Mouse (Mus musculus): ENCODE measurements around the gene Olfr1269. TPM values are rescaled to one million over a fixed set of nuclear protein-coding genes. Genes with fewer than 3 reads are reported as not detected.

Gene Olfr1269
- not detected for total RNA-seq (2023)

DNA sequence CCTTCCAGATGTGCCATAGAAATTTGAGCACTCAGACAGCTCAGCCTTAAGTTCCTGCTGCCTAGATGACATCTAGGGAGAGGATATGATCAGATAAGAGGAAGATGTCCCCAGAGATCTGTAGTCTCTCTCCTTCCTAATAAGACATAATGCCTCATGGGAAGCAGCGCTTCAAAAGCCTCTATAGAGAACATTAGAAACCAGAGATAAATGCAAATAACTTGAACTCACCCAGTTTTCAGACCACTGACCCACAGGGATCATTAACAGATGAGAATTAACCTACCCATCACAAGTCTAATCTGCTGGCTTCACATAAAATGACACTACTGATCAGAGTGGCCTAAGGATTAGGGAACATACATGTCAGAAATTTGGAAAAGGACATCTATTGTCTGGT, at the start of gene Olfr1269:
TSS of gene Olfr1269 (minus strand) at position 101 of the 400 bp plus-strand sequence.

DNA sequence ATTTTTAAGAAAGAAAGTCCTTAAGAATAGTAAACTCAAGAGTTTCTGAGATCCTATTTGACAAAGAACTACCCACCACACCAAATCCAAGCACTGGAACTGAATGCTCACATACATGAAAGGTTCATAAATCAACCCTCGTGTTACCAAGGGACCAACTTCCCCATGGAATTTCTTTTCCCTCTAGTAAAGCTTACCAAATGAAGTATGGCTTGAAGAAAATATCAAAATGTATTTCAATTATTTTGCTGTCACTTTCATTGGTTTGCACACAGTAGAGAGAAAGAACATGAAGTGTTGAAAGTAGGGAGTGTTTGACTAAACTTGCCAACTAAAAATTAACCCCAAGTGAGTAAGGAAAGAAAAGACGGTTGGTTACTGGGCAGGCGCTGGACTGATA, 31.8 kb upstream of the Olfr1269 start, which contains the start of gene Olfr1270:
TSS of gene Olfr1270 (minus strand) at position 101 of the 400 bp plus-strand sequence.

DNA sequence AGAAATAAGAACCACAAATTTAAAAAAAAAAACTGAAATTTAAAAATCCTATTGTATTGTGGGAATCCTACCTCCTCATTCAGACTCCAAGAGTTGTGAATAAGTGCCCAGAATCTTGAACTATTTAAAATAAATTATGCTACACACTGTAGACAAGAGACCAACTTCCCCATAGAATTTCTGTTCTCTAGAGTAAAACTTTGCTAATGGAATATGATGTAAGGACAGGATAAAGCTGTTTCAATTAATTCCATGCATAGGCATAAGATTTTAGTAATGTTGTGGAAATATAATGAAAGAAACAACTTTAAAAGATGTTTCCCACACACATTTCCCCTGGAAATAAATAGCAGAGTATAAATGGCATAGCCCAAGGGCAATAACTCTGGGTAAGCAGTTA, 21.0 kb upstream of the Olfr1269 start, which contains the start of gene Olfr32:
TSS of gene Olfr32 (minus strand) at position 101 of the 400 bp plus-strand sequence.

Other genes starting within 250 kb of the Olfr1269 start
- gene Olfr1257, start 243.0 kb downstream of the Olfr1269 start, total RNA-seq (2023): not detected
- not detected for gene Olfr1258, start 194.1 kb downstream of the Olfr1269 start, total RNA-seq (2023)
- not detected for gene Olfr1259, start 172.7 kb downstream of the Olfr1269 start, total RNA-seq (2023)
- gene Olfr1260, start 147.1 kb downstream of the Olfr1269 start, total RNA-seq (2023): not detected
- gene Olfr1261, start 130.2 kb downstream of the Olfr1269 start, total RNA-seq (2023): not detected
- gene Olfr1262, start 121.3 kb downstream of the Olfr1269 start, total RNA-seq (2023): not detected
- gene Olfr1263, start 109.3 kb downstream of the Olfr1269 start, total RNA-seq (2023): not detected
- gene Olfr1264, start 95.8 kb downstream of the Olfr1269 start, total RNA-seq (2023): not detected
- gene Olfr1265, start 86.1 kb downstream of the Olfr1269 start, total RNA-seq (2023): not detected
- gene Olfr140, start 57.8 kb downstream of the Olfr1269 start, total RNA-seq (2023): not detected
- gene Olfr32, start 20.9 kb upstream of the Olfr1269 start, total RNA-seq (2023): not detected
- not detected for gene Olfr1270, start 31.7 kb upstream of the Olfr1269 start, total RNA-seq (2023)
- under 1 TPM; 0.33 to 0.50 TPM for gene Olfr1506, start 103.1 kb upstream of the Olfr1269 start, total RNA-seq (2023)
- not detected for gene Olfr142, start 136.2 kb upstream of the Olfr1269 start, total RNA-seq (2023)
- not detected for gene Olfr1271, start 149.6 kb upstream of the Olfr1269 start, total RNA-seq (2023)
- gene Olfr1272, start 171.4 kb upstream of the Olfr1269 start, total RNA-seq (2023): not detected
- not detected for gene Gm13769, start 200.8 kb upstream of the Olfr1269 start, total RNA-seq (2023)